37 mouse cellular contexts compared by ENCODE assay signal in genomic region chr8:47847161-47847560, GRCm38 (mm10). TPM values are rescaled to one million over a fixed set of nuclear protein-coding genes. Genes with fewer than 3 reads are reported as not detected.
"Had no signal": no experiment of that assay in that cellular context is flagged by ENCODE, and none has a peak within 500 bp of the region (broad histone marks: within the 10 kb centered on the region; RNA-seq: fewer than 3 reads in every experiment).

No protein-coding gene starts in this region.

- ATAC-seq: hindbrain, embryonic 16.5 days; inflammation-experienced regulatory T-cells, adult 6 months; intestine, embryonic 15.5 days; intestine, postnatal 0 days had no signal

- DNase-seq: gastrocnemius, adult 2 months; gastrocnemius, postnatal 10 days; gastrocnemius, postnatal 25 days; heart, adult 2 months; heart, postnatal 4 days; kidney, adult 18-20 months; kidney, adult 8-10 months; kidney, postnatal 10 days; kidney, postnatal 4 days; liver; liver, embryonic 13.5 days had no signal

- H3K27ac ChIP-seq: gastrocnemius, adult 2 months; heart, adult 2 months; heart, embryonic 13.5 days; heart, embryonic 15.5 days; hindbrain, embryonic 10.5 days; hindbrain, embryonic 12.5 days; hindbrain, embryonic 14.5 days; intestine, embryonic 15.5 days; layer of hippocampus, adult 2 months; left cerebral cortex, adult 2 months; limb, embryonic 10.5 days; limb, embryonic 12.5 days; liver, embryonic 13.5 days had no signal

- H3K4me1 ChIP-seq: hindbrain, embryonic 12.5 days had no signal

- H3K9me3 ChIP-seq: heart, embryonic 13.5 days; heart, embryonic 15.5 days; hindbrain, embryonic 10.5 days; hindbrain, embryonic 12.5 days; intestine, embryonic 15.5 days; limb, embryonic 10.5 days; limb, embryonic 12.5 days; liver, embryonic 13.5 days had no signal

- H3K4me3 ChIP-seq: gastrocnemius, adult 2 months; heart, adult 2 months; heart, embryonic 13.5 days; heart, embryonic 15.5 days; hindbrain, embryonic 10.5 days; hindbrain, embryonic 12.5 days; intestine, embryonic 15.5 days; layer of hippocampus, adult 2 months; left cerebral cortex, adult 2 months; limb, embryonic 10.5 days; limb, embryonic 12.5 days; liver, embryonic 13.5 days had no signal

- H3K27me3 ChIP-seq: heart, embryonic 13.5 days; heart, embryonic 15.5 days; hindbrain, embryonic 12.5 days; intestine, embryonic 15.5 days; limb, embryonic 12.5 days; liver, embryonic 13.5 days had no signal

- H3K4me2 ChIP-seq: heart, embryonic 11.5 days; heart, embryonic 13.5 days; heart, embryonic 15.5 days; hindbrain, embryonic 12.5 days; hindbrain, embryonic 14.5 days; intestine, embryonic 15.5 days; limb, embryonic 12.5 days; liver, embryonic 11.5 days; liver, embryonic 13.5 days had no signal

- H3K9ac ChIP-seq: heart, embryonic 13.5 days; heart, embryonic 15.5 days; hindbrain, embryonic 12.5 days; hindbrain, embryonic 14.5 days; intestine, embryonic 15.5 days; limb, embryonic 12.5 days; liver, embryonic 13.5 days had no signal

RNA-seq across cellular contexts. Expression of gene Cldn22, which starts 22.9 kb away (rescaled TPM):
- total RNA-seq: granulocyte monocyte progenitor cell, adult 5-6 weeks; heart, adult 2 months; heart, postnatal 25 days; heart, postnatal 4 days had no signal
- polyA plus RNA-seq: heart, embryonic 11.5 days; heart, embryonic 13.5 days; heart, embryonic 15.5 days; heart, postnatal 0 days; hindbrain, embryonic 10.5 days; hindbrain, embryonic 12.5 days; hindbrain, embryonic 14.5 days; hindbrain, embryonic 16.5 days; inflammation-experienced regulatory T-cells, adult 6 months; intestine, embryonic 15.5 days; intestine, postnatal 0 days; kidney, embryonic 14.5 days; kidney, embryonic 16.5 days; limb, embryonic 10.5 days; limb, embryonic 12.5 days; liver, embryonic 11.5 days; liver, embryonic 13.5 days had no signal

RNA-seq across cellular contexts. Expression of gene Cldn24, which starts 25.2 kb away (rescaled TPM):
- total RNA-seq: gastrocnemius, adult 2 months; gastrocnemius, postnatal 10 days; gastrocnemius, postnatal 25 days; gastrocnemius, postnatal 4 days; granulocyte monocyte progenitor cell, adult 5-6 weeks; heart, adult 2 months; heart, postnatal 25 days; heart, postnatal 4 days; layer of hippocampus, adult 2 months; layer of hippocampus, postnatal 10 days; layer of hippocampus, postnatal 25 days; left cerebral cortex, adult 2 months; left cerebral cortex, postnatal 14 days had no signal
- polyA plus RNA-seq: frontal cortex, adult 2 months; heart, adult 2 months; heart, embryonic 11.5 days; heart, embryonic 13.5 days; heart, embryonic 15.5 days; heart, postnatal 0 days; hindbrain, embryonic 10.5 days; hindbrain, embryonic 14.5 days; hindbrain, embryonic 16.5 days; inflammation-experienced regulatory T-cells, adult 6 months; intestine, embryonic 15.5 days; intestine, postnatal 0 days; kidney, embryonic 14.5 days; kidney, embryonic 16.5 days; limb, embryonic 10.5 days; limb, embryonic 12.5 days; limb, embryonic 14.5 days; liver, embryonic 11.5 days; liver, embryonic 13.5 days had no signal
